Mouse (Mus musculus) bone marrow macrophage, adult 2 months (primary cell): ENCODE results near the gene Megf11.

Experiments used
- CTCF ChIP-seq: IDR thresholded peaks from 2 replicates; pipeline ENCODE4 v1.5.1; 2012; ENCODE audit warnings: low read depth, mild to moderate bottlenecking, low read length, moderate library complexity
- POLR2A ChIP-seq: IDR thresholded peaks from 2 replicates; pipeline ENCODE4 v1.6.1; 2012; ENCODE audit warnings: mild to moderate bottlenecking, low read depth, low read length, borderline replicate concordance

GRCm38 (mm10) chr9:64506440-64507206 is 121.2 kb downstream of the Megf11 start:
- TF ChIP-seq POLR2A (no peak), CTCF (no peak)
